Mouse (Mus musculus) gastrocnemius, adult 2 months (tissue): ENCODE data around the gene Slk. TPM values are rescaled to one million over a fixed set of nuclear protein-coding genes. Genes with fewer than 3 reads are reported as not detected.
"Not testable (repeated sequence)": the region's sequence is repeated elsewhere in the genome, so short reads cannot be mapped to it uniquely, and the experiment has no call there.

ENCODE experiments used
- DNase-seq: peaks from one replicate; pipeline ENCODE4 v3.0.0; 2022
- H3K27ac ChIP-seq: fragments of 200-600 bp; 2 replicates; pipeline ENCODE4 v1.8.1; 2022; ENCODE audit warnings: mild to moderate bottlenecking
- H3K4me3 ChIP-seq: fragments of 200-600 bp; 2 replicates; pipeline ENCODE4 v1.8.1; 2022; ENCODE audit warnings: mild to moderate bottlenecking, moderate library complexity
- CTCF ChIP-seq: fragments of 200-600 bp; IDR thresholded peaks from 2 replicates; pipeline ENCODE4 v1.8.1; 2022; ENCODE audit warnings: antibody characterized with exemption, mild to moderate bottlenecking, moderate library complexity
- intact Hi-C: fragments of 180-260 bp; cut with DNase I; formaldehyde crosslinking; loops from one replicate; pipeline ENCODE4 v1.15.1; 2025
- total RNA-seq, 2 experiments: library from RNA; stranded (reverse); gene quantifications; 2 replicates each; pipeline ENCODE4 v1.2.3; 2021

Slk gene
- total RNA-seq, 2 experiments from 2014 or later, result 36.1 to 37.7 TPM

DNA sequence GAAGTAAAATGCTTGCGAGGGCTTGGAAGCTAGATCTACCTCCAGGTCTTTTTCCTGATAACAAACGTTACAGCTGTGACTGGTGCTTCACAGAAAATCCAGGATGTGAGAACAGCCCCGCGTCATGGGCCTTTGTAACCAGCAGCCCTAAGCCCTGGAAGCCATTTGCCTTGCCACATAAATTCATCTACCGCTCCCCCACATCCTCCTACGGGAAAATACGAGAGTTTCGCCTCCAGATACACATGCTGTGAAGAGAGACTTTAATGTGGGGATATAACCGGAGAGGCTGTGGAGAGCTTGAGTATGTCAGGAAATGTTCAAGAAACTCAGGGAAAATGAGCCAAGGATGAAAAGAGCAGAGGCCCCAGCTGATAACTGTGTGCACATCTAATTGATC, 30.3 kb upstream of the Slk start:
- Histone ChIP-seq H3K4me3 (no peak overlapping the region), H3K27ac (no peak overlapping the region)
- no peak for DNase-seq
- TF ChIP-seq CTCF, result no peak
- intact Hi-C loops, result no loop called here

DNA sequence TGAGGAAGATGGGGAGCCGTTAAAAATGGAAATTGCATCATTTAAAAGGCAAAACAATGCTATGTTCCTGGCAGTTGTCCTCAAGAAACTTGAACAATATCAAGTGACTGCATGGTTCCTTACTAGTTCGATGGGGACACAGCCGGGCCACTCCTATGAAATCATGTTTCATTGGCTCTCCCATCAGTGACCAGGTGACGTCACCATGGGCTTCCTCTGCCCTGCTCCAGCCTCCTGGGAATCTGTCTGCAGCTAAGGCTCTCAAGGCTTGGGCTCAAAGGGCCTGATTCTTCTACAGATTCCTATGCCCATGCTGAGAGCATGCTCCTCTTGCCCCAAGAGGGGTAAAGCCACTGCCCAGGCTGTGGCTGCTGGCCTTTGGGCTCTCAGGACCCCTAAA, 29.9 kb upstream of the Slk start:
- intact Hi-C loops, result no loop called here
- no peak for TF ChIP-seq CTCF
- Histone ChIP-seq H3K4me3 (no peak overlapping the region), H3K27ac (no peak overlapping the region)
- DNase-seq, result no peak

DNA sequence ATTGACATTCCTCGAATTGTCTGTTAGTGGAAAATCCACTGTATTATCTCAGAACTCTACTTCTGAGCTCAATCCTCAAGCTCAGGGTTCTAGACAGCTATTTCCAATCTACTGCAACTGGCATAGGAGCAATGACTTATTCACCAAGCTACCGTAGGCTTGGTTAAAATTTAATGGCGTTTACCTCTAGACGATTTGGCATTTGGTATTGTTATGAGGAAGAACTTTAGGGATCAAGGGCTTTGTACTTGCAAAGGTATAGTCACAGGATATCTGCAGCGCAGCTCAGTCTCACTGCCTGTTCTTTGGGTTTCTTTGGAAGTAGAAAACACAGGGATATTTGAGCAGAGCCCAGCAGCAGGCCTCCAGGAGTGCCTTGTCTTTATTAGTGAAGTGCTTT, 20.3 kb upstream of the Slk start:
- intact Hi-C loops, result no loop called here
- H3K27ac ChIP-seq, result no peak overlapping the region
- DNase-seq, result no peak
- TF ChIP-seq CTCF, result no peak
- H3K4me3 ChIP-seq, result no peak overlapping the region

DNA sequence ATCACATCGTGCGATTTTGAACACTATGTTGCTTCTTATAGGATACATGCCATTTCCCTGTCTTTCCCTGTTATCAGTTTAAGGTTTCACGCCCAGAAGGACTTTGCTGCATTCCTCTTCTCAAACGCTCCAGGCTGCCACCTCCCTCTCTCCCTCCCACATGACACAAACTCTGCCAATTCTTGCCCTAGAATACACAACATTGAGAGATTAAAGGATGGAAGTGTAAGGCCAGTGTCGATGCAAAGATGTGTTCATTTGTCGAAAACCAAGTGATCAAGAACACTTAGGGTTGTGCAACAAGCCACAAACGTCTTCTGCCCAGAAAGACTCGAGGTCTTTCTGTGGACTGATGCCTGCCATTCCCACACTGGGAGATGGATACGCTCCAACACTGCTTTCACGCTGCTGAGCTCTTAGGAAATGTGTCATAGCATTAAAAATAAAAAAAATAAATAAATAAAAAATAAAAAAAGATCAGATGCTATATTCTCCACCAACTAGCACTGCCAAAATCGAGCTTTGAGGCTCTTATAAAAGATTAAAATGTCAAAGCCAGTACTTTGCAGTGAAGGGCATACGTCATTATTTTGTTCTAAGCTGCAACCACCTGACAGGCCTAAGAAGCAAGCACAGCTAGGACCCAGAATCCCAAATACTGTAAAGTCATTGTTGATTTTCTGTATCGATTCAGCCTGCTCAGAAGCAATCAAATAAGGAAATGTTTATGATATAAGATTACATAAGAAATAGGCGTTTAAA, 19.5 kb upstream of the Slk start:
- Histone ChIP-seq H3K4me3 (no peak overlapping the region), H3K27ac (no peak overlapping the region)
- TF ChIP-seq CTCF, result no peak
- DNase-seq, result no peak
- intact Hi-C loops, result no loop called here

DNA sequence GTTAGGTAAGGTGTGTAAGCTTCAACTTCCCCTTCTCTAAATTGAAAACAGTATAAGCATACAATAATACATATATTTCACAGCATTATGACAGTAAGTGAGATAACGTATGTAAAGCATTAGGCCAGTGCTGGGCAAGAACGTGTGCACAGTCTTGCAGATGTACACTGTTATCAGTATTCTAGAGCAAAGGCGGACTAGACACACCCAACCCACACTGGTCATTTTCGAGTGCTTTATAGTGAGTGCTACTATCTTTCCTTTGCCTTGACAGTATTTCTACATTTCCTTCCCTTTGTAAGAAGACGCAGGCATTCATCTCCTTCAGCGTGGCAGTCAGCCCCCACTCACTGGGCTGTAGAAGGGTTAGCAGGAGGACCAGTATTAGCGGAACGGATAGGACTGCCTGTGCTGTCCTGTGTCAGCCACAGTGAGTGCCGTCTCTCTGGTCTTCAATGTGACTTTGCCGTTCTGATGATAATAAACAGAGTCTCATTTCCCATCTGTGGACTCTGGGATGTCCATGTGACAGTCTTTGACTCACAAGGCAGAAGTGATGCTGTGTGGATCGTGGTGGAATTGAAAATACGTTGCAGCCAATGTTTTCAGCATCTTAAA, 18.8 kb upstream of the Slk start:
- no peak for TF ChIP-seq CTCF
- Histone ChIP-seq H3K4me3 (no peak overlapping the region), H3K27ac (no peak overlapping the region)
- intact Hi-C loops, result no loop called here
- no peak for DNase-seq

DNA sequence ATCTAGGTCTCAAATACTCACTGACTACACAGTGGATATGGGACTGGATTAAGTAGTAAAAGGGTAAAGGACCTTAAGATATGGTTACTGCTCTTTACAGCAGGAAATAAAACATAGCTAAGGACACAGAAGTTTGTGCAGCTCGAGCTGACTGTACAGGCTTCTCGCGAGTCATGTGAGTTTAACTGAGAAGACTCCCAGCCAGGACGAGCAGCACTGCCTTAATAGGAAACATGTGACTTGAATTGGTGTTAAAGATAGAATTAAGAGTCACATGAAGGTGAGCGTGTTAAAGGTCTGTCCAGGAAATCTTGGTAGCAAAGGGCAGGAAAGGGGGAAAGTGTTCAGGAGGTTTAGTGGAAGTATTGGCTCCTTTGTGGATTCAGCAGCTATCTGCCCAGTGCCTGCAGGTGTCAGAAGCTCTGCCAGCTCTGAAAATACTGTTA, 17.5 kb upstream of the Slk start:
- H3K27ac ChIP-seq, result peak overlapping the region; percentile 83
- no peak for TF ChIP-seq CTCF
- peak; percentile 21 for DNase-seq
- H3K4me3 ChIP-seq, result 0 out of 2 replicates have a peak overlapping the region, but pooled peaks have one; percentile 15
- intact Hi-C loops, result no loop called here

DNA sequence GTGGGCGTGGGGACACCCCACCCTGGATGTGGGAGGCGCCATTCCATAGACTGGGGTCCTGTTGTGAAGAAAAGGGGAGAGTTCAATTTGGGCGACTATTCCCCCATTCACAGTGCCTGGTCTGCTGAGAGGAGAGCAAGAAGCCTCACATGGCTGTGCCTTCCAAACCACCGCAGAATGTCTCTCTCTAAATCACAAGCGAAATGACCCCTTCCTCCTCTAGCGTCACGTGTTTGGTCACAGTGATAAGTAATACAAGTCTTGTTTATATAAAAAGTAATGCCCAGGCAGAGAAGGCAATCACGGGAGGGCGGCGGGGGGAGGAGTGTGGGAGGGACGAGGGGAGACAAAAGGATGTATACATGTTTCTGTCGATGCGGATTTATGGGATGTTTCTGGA, 15.8 kb upstream of the Slk start:
- no peak for DNase-seq
- intact Hi-C loops, result no loop called here
- Histone ChIP-seq H3K4me3 (no peak overlapping the region), H3K27ac (no peak overlapping the region)
- no peak for TF ChIP-seq CTCF

DNA sequence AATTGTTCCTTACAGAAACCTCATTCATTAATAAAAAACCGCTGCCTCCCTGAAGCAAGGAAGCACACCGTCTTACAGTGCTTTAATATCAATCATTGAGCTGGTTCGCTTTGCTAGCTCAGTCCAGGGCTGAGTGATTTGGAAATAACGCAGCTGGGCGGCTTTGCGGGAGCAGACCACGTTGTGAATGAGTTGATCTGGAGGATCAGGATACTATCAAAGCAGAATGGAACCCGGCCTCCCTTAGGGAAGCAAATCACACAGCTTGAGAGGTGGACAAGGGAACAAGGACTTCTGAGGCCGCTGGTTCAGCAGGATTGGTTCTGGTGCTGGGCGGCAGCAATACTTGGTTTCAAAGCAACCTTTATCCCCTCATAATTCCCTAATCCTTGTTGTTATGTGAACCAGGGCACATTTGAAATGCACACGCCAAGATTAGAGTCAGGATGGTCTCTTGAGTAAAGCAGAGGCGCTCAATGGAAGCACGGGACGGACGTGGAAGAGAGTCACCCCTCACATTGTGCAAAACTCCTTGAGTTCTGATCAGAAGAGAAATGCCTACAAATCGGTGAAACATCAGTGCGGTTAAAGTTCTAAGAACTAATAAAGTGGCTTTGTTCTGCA, 14.3 kb upstream of the Slk start:
- Histone ChIP-seq H3K4me3 (no peak overlapping the region), H3K27ac (no peak overlapping the region)
- intact Hi-C loops, result no loop called here
- DNase-seq, result no peak
- TF ChIP-seq CTCF, result no peak

DNA sequence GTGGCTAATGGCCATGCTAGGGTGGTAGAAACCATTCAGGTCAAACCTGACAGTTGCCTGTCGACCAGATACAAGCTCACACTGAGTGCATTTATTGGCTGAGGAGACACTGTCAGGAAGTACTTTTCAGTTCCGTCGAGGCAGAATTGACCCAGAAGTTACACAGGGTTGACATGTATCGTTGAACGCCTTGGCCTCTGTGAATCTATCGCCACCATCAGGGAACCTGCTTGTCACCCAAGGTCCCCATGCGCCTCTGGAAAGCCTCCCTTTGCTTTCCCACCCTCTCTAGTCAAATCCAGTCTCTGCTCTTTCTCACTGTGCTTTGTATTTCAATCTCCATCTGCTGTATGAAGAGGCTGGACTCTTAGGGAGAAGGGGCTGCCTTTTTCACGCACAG, 13.5 kb upstream of the Slk start:
- intact Hi-C loops, result no loop called here
- Histone ChIP-seq H3K27ac (no peak overlapping the region), H3K4me3 (no peak overlapping the region)
- no peak for DNase-seq
- TF ChIP-seq CTCF, result no peak

DNA sequence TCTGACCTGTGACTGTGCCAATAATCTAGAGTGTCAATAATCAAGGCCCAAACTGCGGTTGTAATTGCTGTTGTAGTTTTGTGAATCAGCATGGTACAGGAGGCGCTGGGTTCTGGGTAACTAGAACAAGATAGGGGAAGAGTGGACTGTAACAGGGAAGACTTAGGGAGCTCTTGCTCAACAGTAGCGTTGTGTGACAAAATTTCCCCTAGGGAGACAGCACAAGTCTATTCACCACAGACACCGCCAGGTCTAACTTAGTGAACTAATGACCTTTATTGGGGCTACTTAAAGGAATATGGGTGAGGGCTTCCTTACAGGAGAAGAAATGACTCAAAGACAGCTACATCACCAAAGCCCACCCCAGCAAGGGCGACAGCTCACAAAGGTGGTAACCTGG, 9.4 kb upstream of the Slk start:
- no peak for TF ChIP-seq CTCF
- DNase-seq, result no peak

DNA sequence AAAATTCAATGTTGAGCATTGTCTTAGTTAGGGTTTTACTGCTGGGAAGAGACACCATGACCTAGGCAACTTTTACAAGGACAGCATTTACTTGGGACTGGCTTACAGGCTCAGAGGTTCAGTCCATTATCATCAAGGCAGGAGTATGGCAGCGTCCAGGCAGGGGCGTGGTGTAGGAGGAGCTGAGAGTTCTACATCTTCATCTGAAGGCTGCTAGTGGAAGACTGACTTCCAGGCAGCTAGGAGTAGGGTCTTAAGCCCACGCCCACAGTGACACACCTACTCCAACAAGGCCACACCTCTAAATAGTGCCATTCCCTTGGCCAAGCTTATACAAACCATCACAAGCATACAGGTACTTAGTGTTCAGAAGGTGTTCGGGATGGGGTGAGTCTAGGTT, 7.5 kb upstream of the Slk start:
- H3K4me3 ChIP-seq, H3K27ac ChIP-seq, DNase-seq, intact Hi-C loops: not testable (repeated sequence)

More for the DNA sequence above, 9.4 kb upstream of the Slk start:
- Histone ChIP-seq H3K4me3 (no peak overlapping the region), H3K27ac (no peak overlapping the region)
- intact Hi-C loops, result no loop called here

DNA sequence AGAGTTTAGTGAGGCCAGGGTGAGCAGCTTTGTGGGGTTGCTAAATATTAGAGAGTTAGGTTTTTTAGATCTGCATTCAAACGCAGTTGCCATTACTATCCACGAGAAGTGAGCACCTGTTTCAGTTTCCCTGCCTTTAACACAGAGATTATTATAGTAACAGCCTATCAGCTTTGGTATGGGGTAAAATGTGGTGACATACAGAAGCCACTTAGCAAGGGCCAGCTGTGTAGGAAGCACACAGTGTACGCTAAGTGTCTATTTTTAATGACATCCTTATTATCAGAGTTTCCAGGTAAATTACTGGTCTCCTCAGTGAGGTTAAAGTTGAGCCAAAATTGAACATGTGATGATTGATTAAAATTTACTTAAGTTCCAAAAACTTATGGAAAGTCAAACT, 5.8 kb upstream of the Slk start:
- no peak for TF ChIP-seq CTCF
- intact Hi-C loops, result no loop called here
- H3K4me3 ChIP-seq, result no peak overlapping the region
- H3K27ac ChIP-seq, result no peak overlapping the region
- no peak for DNase-seq

DNA sequence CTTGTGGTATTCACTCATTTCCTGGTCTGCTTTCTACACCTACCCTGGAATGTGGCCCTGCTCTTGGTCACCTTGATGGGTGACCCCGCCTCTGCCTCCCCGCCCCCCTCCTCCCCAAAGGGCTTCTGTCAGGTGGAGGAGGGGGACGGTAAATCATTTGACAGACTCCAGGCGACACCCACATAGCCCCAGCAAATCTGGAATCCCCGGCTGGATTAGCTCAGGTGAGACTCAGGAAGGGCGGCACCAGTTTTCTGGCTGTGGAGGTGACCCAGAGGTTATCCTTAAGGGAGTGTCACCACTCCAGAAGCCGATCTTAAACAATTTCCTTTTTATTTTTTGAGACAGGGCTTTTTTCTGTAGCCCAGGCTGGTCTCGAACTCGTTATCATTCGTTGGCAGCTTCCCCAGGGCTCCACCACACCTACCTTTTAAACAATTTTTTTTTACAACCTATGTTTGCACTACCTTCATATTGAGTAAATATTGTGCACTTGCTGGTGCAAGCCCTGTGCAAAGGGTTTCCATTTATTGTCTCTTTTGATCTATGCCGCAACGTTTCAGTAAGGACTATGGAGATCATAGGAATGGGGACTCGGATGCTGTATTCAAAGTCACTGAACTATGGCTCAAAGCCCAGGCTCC, 775 bp upstream of the Slk start:
- H3K27ac ChIP-seq, result peak overlapping the region; percentile 92
- intact Hi-C loops, result loop anchor here (2.0 kb wide), 1 partner anchor 152 kb away; the partner anchor contains the start of gene Sfr1
- peak overlapping the region; percentile 88 for H3K4me3 ChIP-seq
- no peak for DNase-seq
- TF ChIP-seq CTCF, result no peak
